Mouse (Mus musculus) liver, adult 2 months (tissue): ENCODE data around the gene Dcaf10. TPM values are rescaled to one million over a fixed set of nuclear protein-coding genes. Genes with fewer than 3 reads are reported as not detected.
"Not testable (repeated sequence)": the region's sequence is repeated elsewhere in the genome, so short reads cannot be mapped to it uniquely, and the experiment has no call there.

ENCODE experiments used
- DNase-seq: peaks from one replicate; pipeline ENCODE4 v3.0.0-alpha.2; 2011; ENCODE audit warnings: low read depth, low spot score; ENCODE audit errors: extremely low read depth
- H3K27ac ChIP-seq: fragments of 200-500 bp; replicated peaks from 2 replicates; pipeline ENCODE4 v1.5.1; 2012; ENCODE audit warnings: low read depth, mild to moderate bottlenecking, control low read depth, inconsistent platforms, low read length; ENCODE audit not compliant: insufficient read depth
- H3K27me3 ChIP-seq: fragments of 200-500 bp; 2 replicates; pipeline ENCODE4 v1.6.1; 2012; ENCODE audit warnings: mild to moderate bottlenecking, moderate library complexity, low read length, inconsistent platforms; ENCODE audit not compliant: control insufficient read depth, insufficient read depth
- H3K36me3 ChIP-seq: fragments of 200-500 bp; 2 replicates; pipeline ENCODE4 v1.6.1; 2012; ENCODE audit warnings: low read length, inconsistent platforms; ENCODE audit not compliant: control insufficient read depth, insufficient read depth
- H3K4me1 ChIP-seq: fragments of 200-500 bp; 2 replicates; pipeline ENCODE4 v1.6.1; 2011; ENCODE audit warnings: low read length; ENCODE audit not compliant: control insufficient read depth, insufficient read depth
- H3K4me3 ChIP-seq: fragments of 200-500 bp; 2 replicates; pipeline ENCODE4 v1.5.1; 2011; ENCODE audit warnings: low read depth, mild to moderate bottlenecking, control low read depth, low read length, moderate library complexity; ENCODE audit not compliant: insufficient read depth
- H3K79me2 ChIP-seq: fragments of 200-500 bp; 2 replicates; pipeline ENCODE4 v1.6.1; 2012; ENCODE audit warnings: inconsistent platforms, mild to moderate bottlenecking, low read length, moderate library complexity; ENCODE audit not compliant: control insufficient read depth, insufficient read depth
- H3K9ac ChIP-seq: fragments of 200-500 bp; 2 replicates; pipeline ENCODE4 v1.6.1; 2012; ENCODE audit warnings: low read depth, mild to moderate bottlenecking, control low read depth, inconsistent platforms, low read length
- CTCF ChIP-seq: fragments of 200-500 bp; IDR thresholded peaks from 2 replicates; pipeline ENCODE4 v1.5.1; 2011; ENCODE audit warnings: low read depth, low read length, control low read depth
- POLR2A ChIP-seq: fragments of 200-500 bp; IDR thresholded peaks from 2 replicates; pipeline ENCODE4 v1.6.1; 2011; ENCODE audit warnings: low read length, control low read depth; ENCODE audit not compliant: insufficient read depth; ENCODE audit errors: extremely low read depth
- WGBS: fragments of 180-500 bp; shearing (Covaris S2); methylation state at CpG from one replicate; pipeline ENCODE4 v1.1.7; 2018; 5-methylcytosine and 5-hydroxymethylcytosine counted together
- polyA plus RNA-seq: library from polyadenylated mRNA; depleted of rRNA; stranded (reverse); fragments of >200 nt; gene quantifications from 2 replicates; pipeline ENCODE4 v1.2.3, GENCODE M21; 2012
- total RNA-seq: library from RNA; depleted of rRNA; stranded (reverse); fragments of >200 nt; gene quantifications from 2 replicates; pipeline ENCODE4 v1.2.3, GENCODE M21; 2014

Gene Dcaf10
- total and polyA plus RNA-seq, 2 experiments, result 8.5 to 12.9 TPM

DNA sequence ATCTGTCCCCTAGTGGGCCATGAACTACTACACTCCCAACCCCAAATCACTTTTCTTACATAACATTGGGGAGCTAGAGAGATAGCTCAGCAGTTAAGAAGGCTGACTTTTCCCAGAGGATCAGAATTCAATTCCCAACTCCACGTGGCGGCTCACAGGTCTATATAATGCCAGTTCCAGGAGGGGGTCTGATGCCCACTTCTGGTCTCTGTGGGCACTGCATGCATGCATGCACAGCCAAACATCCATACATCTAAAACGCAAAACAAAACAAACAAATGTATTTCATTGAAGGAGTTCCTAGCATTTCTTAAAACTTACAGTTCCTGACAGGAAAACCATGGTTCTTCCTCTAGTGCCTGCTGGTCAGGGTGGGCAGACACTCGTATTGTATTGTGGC lies 50.2 kb downstream of the Dcaf10 start:
- Histone ChIP-seq H3K36me3 (peaks cover 7% of the 10 kb centered on the region; the same call in 1 of the 2 replicates), H3K79me2 (no peaks in the 10 kb centered on the region), H3K27ac (no peak overlapping the region), H3K27me3 (no peaks in the 10 kb centered on the region), H3K4me3 (no peak overlapping the region), H3K4me1 (no peaks in the 10 kb centered on the region; the same call in 1 of the 2 replicates), H3K9ac (no peak overlapping the region)
- WGBS, result 75% methylated on average over 4 of the region's 4 CpGs
- no peak for DNase-seq
- TF ChIP-seq POLR2A (no peak), CTCF (peak; percentile 23; the same call in 1 of the 2 replicates)

DNA sequence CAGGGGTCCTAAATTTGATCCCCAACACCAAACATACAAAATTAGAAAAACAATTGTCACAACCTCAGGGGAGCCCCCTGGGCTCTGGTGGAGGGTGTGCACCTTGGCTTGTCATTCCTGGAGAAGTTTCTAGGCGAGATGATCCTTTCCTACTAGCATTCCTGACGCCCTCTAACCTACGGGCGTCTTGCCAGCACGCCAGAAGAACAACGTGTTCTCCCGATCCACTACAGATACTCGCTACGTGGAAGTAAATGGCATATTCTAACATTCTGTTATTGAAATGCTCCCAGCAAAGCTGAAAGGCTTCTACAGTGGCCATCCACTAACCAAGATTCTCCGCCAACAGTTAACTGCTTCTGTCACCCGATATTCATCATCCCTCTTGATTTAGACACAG lies 50.7 kb downstream of the Dcaf10 start:
- no peak for DNase-seq
- no peak for TF ChIP-seq CTCF
- no peak for TF ChIP-seq POLR2A
- no peak overlapping the region for H3K27ac ChIP-seq
- H3K79me2 ChIP-seq, result no peaks in the 10 kb centered on the region
- no peak overlapping the region for H3K9ac ChIP-seq
- no peaks in the 10 kb centered on the region; the same call in 1 of the 2 replicates for H3K4me1 ChIP-seq
- no peak overlapping the region for H3K4me3 ChIP-seq
- H3K27me3 ChIP-seq, result no peaks in the 10 kb centered on the region
- 69% methylated on average over 11 of the region's 11 CpGs for WGBS
- peaks cover 9% of the 10 kb centered on the region; the same call in 1 of the 2 replicates for H3K36me3 ChIP-seq

DNA sequence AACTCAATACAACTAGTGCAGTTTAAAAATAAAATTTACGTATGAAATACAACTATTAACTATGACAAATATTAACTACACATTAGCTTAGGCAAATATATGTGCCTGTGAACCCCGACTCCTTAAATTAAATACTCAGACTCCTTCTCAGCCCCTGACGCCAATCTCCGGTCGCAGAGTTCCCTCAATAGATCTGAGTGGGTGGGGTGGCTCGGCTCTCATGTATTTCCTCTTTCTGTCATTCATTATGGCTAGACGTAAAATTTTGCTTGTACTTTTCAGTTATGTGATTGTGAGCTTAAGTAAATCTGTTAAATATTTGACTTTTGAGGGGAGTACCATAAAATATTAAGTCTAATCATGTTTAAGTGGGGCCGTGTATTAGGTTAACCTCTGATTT lies 51.1 kb downstream of the Dcaf10 start:
- H3K9ac ChIP-seq, result no peak overlapping the region
- TF ChIP-seq CTCF, result no peak
- TF ChIP-seq POLR2A, result no peak
- H3K36me3 ChIP-seq, result peaks cover 11% of the 10 kb centered on the region
- 83% methylated on average over 8 of the region's 8 CpGs for WGBS
- no peaks in the 10 kb centered on the region; the same call in none of the 2 replicates for H3K4me1 ChIP-seq
- no peaks in the 10 kb centered on the region for H3K79me2 ChIP-seq
- no peak for DNase-seq
- H3K4me3 ChIP-seq, result no peak overlapping the region
- H3K27ac ChIP-seq, result no peak overlapping the region
- no peaks in the 10 kb centered on the region for H3K27me3 ChIP-seq

DNA sequence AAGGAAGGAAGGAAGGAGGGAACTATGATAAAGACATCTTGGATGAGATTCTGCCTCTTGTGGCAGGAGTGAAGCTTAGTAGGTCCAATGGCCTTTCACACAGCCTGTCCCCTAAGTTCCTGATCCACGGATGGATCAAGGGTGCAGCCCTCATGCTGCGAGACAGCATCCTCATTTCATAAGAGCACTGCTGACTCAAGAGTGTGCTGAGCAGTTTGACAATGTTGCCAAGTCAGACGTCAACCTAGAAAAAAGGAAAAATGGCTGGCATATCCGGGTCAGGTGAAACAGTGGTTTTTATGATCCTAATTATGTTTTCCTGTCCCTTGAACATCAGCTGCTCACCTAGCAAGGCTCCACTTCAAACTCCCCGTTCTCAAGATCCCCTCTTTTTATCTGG lies 51.8 kb downstream of the Dcaf10 start:
- DNase-seq, result peak; percentile 36
- H3K4me1 ChIP-seq, result no peaks in the 10 kb centered on the region; the same call in none of the 2 replicates
- H3K79me2 ChIP-seq, result no peaks in the 10 kb centered on the region
- H3K36me3 ChIP-seq, result peaks cover 16% of the 10 kb centered on the region
- WGBS, result 46% methylated on average over 5 of the region's 5 CpGs
- no peak overlapping the region for H3K27ac ChIP-seq
- H3K4me3 ChIP-seq, result no peak overlapping the region
- no peak for TF ChIP-seq CTCF
- TF ChIP-seq POLR2A, result no peak
- no peaks in the 10 kb centered on the region for H3K27me3 ChIP-seq
- H3K9ac ChIP-seq, result no peak overlapping the region

DNA sequence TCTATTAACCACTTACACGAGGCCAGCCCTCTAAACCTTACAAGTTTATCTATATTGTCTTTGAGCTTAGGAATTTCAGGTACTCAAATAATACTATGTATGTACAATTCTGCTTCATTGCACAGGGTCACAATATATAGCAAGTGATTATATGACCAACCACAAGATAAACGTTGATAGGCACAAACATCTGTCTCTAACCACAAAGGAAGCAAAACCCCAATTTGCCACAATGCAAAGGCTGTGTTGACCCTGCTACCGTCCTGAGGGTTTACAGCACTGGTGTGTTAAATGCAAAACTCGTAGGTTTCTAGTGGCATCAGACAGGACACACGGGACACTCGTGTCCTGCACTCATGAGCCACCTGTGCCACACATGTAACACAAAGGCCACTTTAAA lies 54.3 kb downstream of the Dcaf10 start:
- H3K36me3 ChIP-seq, result peaks cover 38% of the 10 kb centered on the region
- H3K79me2 ChIP-seq, H3K4me1 ChIP-seq, H3K4me3 ChIP-seq, H3K27me3 ChIP-seq, H3K9ac ChIP-seq, H3K27ac ChIP-seq, DNase-seq: not testable (repeated sequence)
- 90% methylated on average over 6 of the region's 6 CpGs for WGBS

DNA sequence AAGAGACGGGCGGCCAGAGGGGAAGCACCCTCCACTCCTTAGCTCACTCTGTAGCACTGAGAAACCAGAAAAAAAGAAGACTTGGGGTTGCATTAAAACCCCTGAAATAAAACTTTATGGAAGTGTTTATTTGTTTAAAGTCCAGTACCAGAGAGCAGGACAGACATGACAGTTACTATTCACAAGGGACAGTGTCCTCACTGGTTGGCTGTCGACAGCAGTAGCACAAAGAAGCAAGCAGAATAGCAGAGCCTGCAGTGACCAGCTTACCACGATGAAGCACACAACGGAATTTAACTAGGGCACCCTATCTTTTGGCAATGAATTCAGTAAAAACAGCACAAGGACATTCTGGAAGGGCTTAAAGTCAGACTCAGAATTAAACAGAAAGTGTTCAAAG lies 56.4 kb downstream of the Dcaf10 start:
- H3K4me1 ChIP-seq, H3K9ac ChIP-seq, H3K4me3 ChIP-seq, H3K27me3 ChIP-seq, H3K27ac ChIP-seq, DNase-seq: not testable (repeated sequence)
- 56% methylated on average over 5 of the region's 5 CpGs for WGBS
- H3K36me3 ChIP-seq, result peaks cover 49% of the 10 kb centered on the region
- peaks cover 10% of the 10 kb centered on the region; the same call in 1 of the 2 replicates for H3K79me2 ChIP-seq
